Mouse (Mus musculus): ENCODE data around the gene Aptx. TPM values are rescaled to one million over a fixed set of nuclear protein-coding genes. Genes with fewer than 3 reads are reported as not detected.

Aptx gene
- polyA plus RNA-seq (2016; fragmentation: Nextera tagmentation; extraction: Ambion mirVana) = 37.8 and 49.9 TPM in 2 replicates

GRCm38 (mm10) chr4:40702797-40703709 lies at the start of gene Aptx:
TSS of gene Aptx (minus strand) at chr4:40703194.
- Histone ChIP-seq H3K27ac (replicated peaks) (peak within 1 kb of the TSS; percentile 93), H3K36me3 (no peaks in the 10 kb centered on the region), H3K4me3 (peak within 1 kb of the TSS; percentile 68), H3K9me3 (replicated peaks) (no peaks in the 10 kb centered on the region), H3K4me1 (peaks cover 23% of the 10 kb centered on the region), H3K27me3 (ENCODE audit: low read depth, poor library complexity, severe bottlenecking) (no peaks in the 10 kb centered on the region)
- DNase-seq (ENCODE audit: low spot score) = peak; percentile 96
- under 1% methylated on average over 42 of the region's 42 CpGs for WGBS

DNA sequence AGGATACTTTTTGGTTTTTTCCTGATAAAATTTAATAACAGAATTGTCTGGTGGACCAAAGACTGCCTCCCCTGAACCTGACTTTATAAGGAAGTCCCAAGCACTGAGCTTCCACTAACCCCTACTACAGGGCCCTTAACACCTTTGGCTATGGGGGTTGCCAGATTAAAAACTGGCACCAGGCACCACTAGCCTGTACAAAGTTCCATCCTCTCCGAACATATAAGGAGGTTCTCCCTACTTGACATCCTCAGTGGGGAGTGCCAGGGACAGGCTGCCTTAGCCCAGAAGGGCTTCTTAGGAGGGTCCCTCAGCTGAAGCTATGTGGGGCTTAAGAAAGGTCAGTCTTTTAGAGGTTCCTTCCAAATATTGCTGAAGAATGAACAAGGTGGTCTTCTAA lies 32.4 kb upstream of the Aptx start:
- Histone ChIP-seq H3K4me1 (no peaks in the 10 kb centered on the region), H3K27ac (replicated peaks) (no peak overlapping the region), H3K9me3 (replicated peaks) (no peaks in the 10 kb centered on the region), H3K27me3 (ENCODE audit: low read depth, poor library complexity, severe bottlenecking) (no peaks in the 10 kb centered on the region), H3K4me3 (no peak overlapping the region), H3K36me3 (peaks cover 96% of the 10 kb centered on the region)
- 74% methylated on average over 1 of the region's 1 CpGs for WGBS
- DNase-seq (ENCODE audit: low spot score) = no peak

- no peak for DNase-seq (ENCODE audit: low spot score)
- Histone ChIP-seq H3K27me3 (ENCODE audit: low read depth, poor library complexity, severe bottlenecking) (no peaks in the 10 kb centered on the region), H3K36me3 (peaks cover 97% of the 10 kb centered on the region), H3K4me3 (no peak overlapping the region), H3K27ac (replicated peaks) (no peak overlapping the region), H3K9me3 (replicated peaks) (no peaks in the 10 kb centered on the region), H3K4me1 (0 out of 2 replicates have a peak, but pooled peaks cover 3% of the 10 kb centered on the region)
Measured at GRCm38 (mm10) chr4:40731262-40731661, 28.3 kb upstream of the Aptx start.

- Histone ChIP-seq H3K4me1 (peaks cover 30% of the 10 kb centered on the region), H3K27me3 (ENCODE audit: low read depth, poor library complexity, severe bottlenecking) (no peaks in the 10 kb centered on the region), H3K9me3 (replicated peaks) (no peaks in the 10 kb centered on the region), H3K36me3 (peaks cover 83% of the 10 kb centered on the region), H3K27ac (replicated peaks) (no peak overlapping the region), H3K4me3 (no peak overlapping the region)
- no peak for DNase-seq (ENCODE audit: low spot score)
- WGBS = 89% methylated on average over 1 of the region's 1 CpGs
Measured at GRCm38 (mm10) chr4:40727247-40727646, 24.3 kb upstream of the Aptx start.

GRCm38 (mm10) chr4:40725554-40725953 lies 22.6 kb upstream of the Aptx start:
- Histone ChIP-seq H3K36me3 (peaks cover 66% of the 10 kb centered on the region), H3K4me1 (peaks cover 42% of the 10 kb centered on the region), H3K4me3 (no peak overlapping the region), H3K9me3 (replicated peaks) (no peaks in the 10 kb centered on the region), H3K27ac (replicated peaks) (no peak overlapping the region), H3K27me3 (ENCODE audit: low read depth, poor library complexity, severe bottlenecking) (no peaks in the 10 kb centered on the region)
- no peak for DNase-seq (ENCODE audit: low spot score)

GRCm38 (mm10) chr4:40725141-40725540 lies 22.1 kb upstream of the Aptx start:
- no peak for DNase-seq (ENCODE audit: low spot score)
- peaks cover 42% of the 10 kb centered on the region for H3K4me1 ChIP-seq
- WGBS = 90% methylated on average over 7 of the region's 7 CpGs
- H3K36me3 ChIP-seq = peaks cover 62% of the 10 kb centered on the region
- no peaks in the 10 kb centered on the region for H3K9me3 ChIP-seq (replicated peaks)
- peak overlapping the region; percentile 91; the same call in 1 of the 2 replicates for H3K4me3 ChIP-seq
- H3K27me3 ChIP-seq (ENCODE audit: low read depth, poor library complexity, severe bottlenecking) = no peaks in the 10 kb centered on the region
- no peak overlapping the region for H3K27ac ChIP-seq (replicated peaks)

DNA sequence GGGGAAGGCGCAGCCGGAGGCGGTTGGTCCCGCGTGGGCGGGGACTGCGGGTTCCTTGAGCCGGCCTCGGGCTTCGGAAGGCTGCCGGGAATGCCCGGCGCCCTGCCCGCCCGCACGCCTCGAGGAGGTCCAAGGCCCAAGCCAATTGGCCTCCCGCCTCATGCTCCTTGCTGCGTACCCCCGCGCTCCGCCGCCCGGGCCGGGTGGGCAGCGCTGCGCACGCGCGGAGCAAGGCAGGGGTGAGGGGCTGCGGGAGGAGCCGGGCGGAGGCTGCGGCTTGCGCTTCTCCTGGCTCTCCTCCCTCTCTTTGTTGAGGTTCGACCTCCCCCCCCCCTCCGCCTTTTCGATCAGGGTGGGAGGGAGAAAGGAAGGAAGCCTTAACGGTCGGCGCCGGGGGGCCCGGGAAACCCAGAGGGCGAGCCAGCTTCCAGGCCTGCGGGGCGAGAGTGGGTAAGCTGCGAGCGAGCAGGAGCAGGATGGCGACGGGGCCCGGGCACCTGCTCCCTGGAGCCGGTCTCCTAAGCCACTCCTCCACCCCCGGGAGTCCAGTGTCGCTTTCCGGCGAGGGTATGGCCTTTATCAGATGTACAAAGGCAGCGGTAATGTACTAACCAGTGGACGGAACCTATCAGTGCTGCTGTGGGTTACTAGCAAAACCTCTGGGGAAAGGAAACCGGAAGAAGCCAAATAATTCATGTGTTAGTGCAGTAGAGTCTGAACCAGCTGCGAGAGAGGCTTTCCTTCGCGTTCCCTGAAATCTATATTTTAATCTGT lies 19.9 kb upstream of the Aptx start:
- no peaks in the 10 kb centered on the region for H3K9me3 ChIP-seq (replicated peaks)
- peak overlapping the region; percentile 91 for H3K4me3 ChIP-seq
- under 1% methylated on average over 59 of the region's 62 CpGs for WGBS
- peaks cover 42% of the 10 kb centered on the region for H3K4me1 ChIP-seq
- H3K27me3 ChIP-seq (ENCODE audit: low read depth, poor library complexity, severe bottlenecking) = no peaks in the 10 kb centered on the region
- peak; percentile 85 for DNase-seq (ENCODE audit: low spot score)
- H3K36me3 ChIP-seq = peaks cover 39% of the 10 kb centered on the region
- peak overlapping the region; percentile 99 for H3K27ac ChIP-seq (replicated peaks)

DNA sequence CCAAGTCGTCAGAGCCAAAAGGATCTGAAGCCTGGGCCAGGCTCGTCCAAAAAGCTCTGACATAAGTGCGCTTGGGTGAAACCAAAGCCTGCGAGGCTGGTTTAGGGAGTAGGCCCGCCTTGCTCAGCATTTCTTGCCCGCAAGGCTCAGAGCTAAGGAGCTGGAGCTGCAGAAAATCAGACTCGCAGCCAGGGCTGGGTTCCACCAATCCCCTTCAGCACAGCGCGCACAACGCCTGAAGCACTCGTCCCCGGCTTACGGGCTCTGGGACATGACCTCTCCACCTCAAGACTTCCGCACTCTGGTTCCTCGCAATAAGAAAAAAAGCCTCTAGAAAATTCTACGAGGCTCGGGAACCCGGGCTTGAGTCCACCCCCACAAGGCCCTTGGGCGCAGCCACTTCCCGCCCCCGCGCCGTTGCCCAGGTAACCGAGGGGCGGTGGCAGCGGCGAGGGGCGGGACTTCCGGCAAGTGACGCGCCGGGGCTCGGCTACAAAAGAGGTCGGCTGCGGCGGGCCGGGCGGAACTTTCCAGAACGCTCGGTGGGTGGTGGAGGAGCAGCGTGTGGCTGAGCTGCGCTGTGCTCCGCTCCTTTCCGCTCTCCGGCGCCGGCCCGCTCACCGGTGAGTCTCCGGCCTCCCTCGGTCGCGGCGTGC lies 19.1 kb upstream of the Aptx start, which contains the start of gene Dnaja1:
Gene Dnaja1, plus strand, starts transcription at position 140 of the 656 bp plus-strand sequence.
- H3K4me3 ChIP-seq = peak within 1 kb of the TSS; percentile 91
- H3K27me3 ChIP-seq (ENCODE audit: low read depth, poor library complexity, severe bottlenecking) = no peaks in the 10 kb centered on the region
- H3K9me3 ChIP-seq (replicated peaks) = no peaks in the 10 kb centered on the region
- under 1% methylated on average over 54 of the region's 54 CpGs for WGBS
- H3K27ac ChIP-seq (replicated peaks) = peak within 1 kb of the TSS; percentile 99
- H3K36me3 ChIP-seq = peaks cover 32% of the 10 kb centered on the region
- peaks cover 39% of the 10 kb centered on the region for H3K4me1 ChIP-seq
- DNase-seq (ENCODE audit: low spot score) = peak; percentile 94

GRCm38 (mm10) chr4:40720910-40721309 lies 17.9 kb upstream of the Aptx start:
- Histone ChIP-seq H3K36me3 (peaks cover 20% of the 10 kb centered on the region), H3K27ac (replicated peaks) (peak overlapping the region; percentile 99; the same call in 1 of the 2 replicates), H3K9me3 (replicated peaks) (no peaks in the 10 kb centered on the region), H3K4me3 (no peak overlapping the region), H3K27me3 (ENCODE audit: low read depth, poor library complexity, severe bottlenecking) (no peaks in the 10 kb centered on the region), H3K4me1 (peaks cover 38% of the 10 kb centered on the region)
- DNase-seq (ENCODE audit: low spot score) = no peak
- 95% methylated on average over 8 of the region's 8 CpGs for WGBS

GRCm38 (mm10) chr4:40717141-40717540 lies 14.1 kb upstream of the Aptx start:
- Histone ChIP-seq H3K4me1 (peaks cover 12% of the 10 kb centered on the region), H3K4me3 (no peak overlapping the region), H3K9me3 (replicated peaks) (no peaks in the 10 kb centered on the region), H3K36me3 (no peaks in the 10 kb centered on the region), H3K27ac (replicated peaks) (no peak overlapping the region), H3K27me3 (ENCODE audit: low read depth, poor library complexity, severe bottlenecking) (no peaks in the 10 kb centered on the region)
- no peak for DNase-seq (ENCODE audit: low spot score)
- 81% methylated on average over 3 of the region's 3 CpGs for whole genome bisulfite sequencing

DNA sequence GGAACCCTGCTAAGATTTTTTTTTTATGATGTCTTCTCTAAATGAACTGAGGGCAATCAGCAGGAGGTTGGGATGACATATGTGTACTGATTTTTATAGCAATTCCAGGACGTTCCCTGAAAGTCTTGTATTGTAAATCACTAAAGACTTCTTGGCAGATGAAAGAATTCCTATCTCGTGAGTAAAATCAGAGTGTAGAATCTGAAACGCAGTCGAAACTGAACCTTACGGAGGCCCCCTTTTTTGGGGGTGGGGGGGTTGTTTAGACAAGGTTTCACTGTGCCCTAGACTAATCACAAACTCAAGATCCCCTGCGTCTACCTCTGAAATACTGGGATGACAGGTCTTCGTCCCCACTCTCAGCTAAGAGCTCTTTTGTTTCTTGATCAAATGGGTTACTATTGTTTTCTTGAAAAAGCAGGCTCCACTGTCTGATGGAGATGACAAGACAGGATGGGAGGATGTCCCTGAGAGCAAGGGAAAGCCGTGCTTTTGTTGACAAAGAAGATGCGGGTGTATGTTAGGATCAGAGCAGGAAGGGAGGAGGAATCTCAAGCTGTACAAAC lies 799 bp upstream of the Aptx start:
- Histone ChIP-seq H3K4me3 (peak overlapping the region; percentile 68), H3K27ac (replicated peaks) (peak overlapping the region; percentile 93), H3K4me1 (peaks cover 23% of the 10 kb centered on the region), H3K36me3 (no peaks in the 10 kb centered on the region), H3K9me3 (replicated peaks) (no peaks in the 10 kb centered on the region), H3K27me3 (ENCODE audit: low read depth, poor library complexity, severe bottlenecking) (no peaks in the 10 kb centered on the region)
- 43% methylated on average over 9 of the region's 9 CpGs for WGBS
- no peak for DNase-seq (ENCODE audit: low spot score)

GRCm38 (mm10) chr4:40701796-40702195 lies 1.2 kb downstream of the Aptx start:
- H3K36me3 ChIP-seq = peaks cover 2% of the 10 kb centered on the region; the same call in 1 of the 2 replicates
- peaks cover 23% of the 10 kb centered on the region for H3K4me1 ChIP-seq
- DNase-seq (ENCODE audit: low spot score) = no peak
- no peaks in the 10 kb centered on the region for H3K9me3 ChIP-seq (replicated peaks)
- H3K27me3 ChIP-seq (ENCODE audit: low read depth, poor library complexity, severe bottlenecking) = no peaks in the 10 kb centered on the region
- H3K27ac ChIP-seq (replicated peaks) = peak overlapping the region; percentile 93; the same call in 1 of the 2 replicates
- 92% methylated on average over 3 of the region's 3 CpGs for WGBS
- H3K4me3 ChIP-seq = peak overlapping the region; percentile 68

All from midbrain, embryonic 10.5 days (tissue).